Mouse (Mus musculus) midbrain, embryonic 11.5 days (tissue): Measurements from ENCODE around the gene Tdo2. TPM values are rescaled to one million over a fixed set of nuclear protein-coding genes. Genes with fewer than 3 reads are reported as not detected.

Experiments
- ATAC-seq: fragments of 200-750 bp; cut with Nextera tagmentation; 2 replicates; pipeline ENCODE4 v1.8.0; 2017; ENCODE audit warnings: moderate TSS enrichment, moderate library complexity; ENCODE audit not compliant: low FRiP score
- DNase-seq: peaks from one replicate; pipeline ENCODE4 v3.0.0; 2015; ENCODE audit warnings: low spot score; ENCODE audit errors: missing footprints
- H3K27ac ChIP-seq: fragments of 300-500 bp; sonication (generic); 2 replicates; pipeline ENCODE4 v1.5.1; 2014; ENCODE audit warnings: low read depth, low read length
- H3K27me3 ChIP-seq: fragments of 300-500 bp; sonication (generic); 2 replicates; pipeline ENCODE4 v1.6.1; 2014; ENCODE audit warnings: mild to moderate bottlenecking, low read length, moderate library complexity, mixed read lengths; ENCODE audit not compliant: control insufficient read depth, insufficient read depth
- H3K36me3 ChIP-seq: fragments of 300-500 bp; sonication (generic); 2 replicates; pipeline ENCODE4 v1.6.1; 2014; ENCODE audit warnings: mild to moderate bottlenecking, low read length, moderate library complexity, mixed read lengths; ENCODE audit not compliant: control insufficient read depth, insufficient read depth
- H3K4me1 ChIP-seq: fragments of 300-500 bp; sonication (generic); 2 replicates; pipeline ENCODE4 v1.6.1; 2014; ENCODE audit warnings: low read length; ENCODE audit not compliant: control insufficient read depth, insufficient read depth
- H3K4me2 ChIP-seq: fragments of 300-500 bp; sonication (generic); 2 replicates; pipeline ENCODE4 v1.6.1; 2014; ENCODE audit warnings: mild to moderate bottlenecking, moderate library complexity
- H3K4me3 ChIP-seq: fragments of 300-500 bp; sonication (generic); 2 replicates; pipeline ENCODE4 v1.5.1; 2014; ENCODE audit warnings: low read depth, low read length
- H3K9ac ChIP-seq: fragments of 300-500 bp; sonication (generic); 2 replicates; pipeline ENCODE4 v1.6.1; 2014; ENCODE audit warnings: low read length
- H3K9me3 ChIP-seq: fragments of 300-500 bp; sonication (generic); 2 replicates; pipeline ENCODE4 v1.6.1; 2016; ENCODE audit warnings: low read length; ENCODE audit not compliant: control insufficient read depth
- WGBS: fragments of 180-500 bp; shearing (Covaris S2); extraction: QIAGEN DNeasy Blood & Tissue Kit; methylation state at CpG from one replicate; pipeline ENCODE4 v1.1.7; 2014; 5-methylcytosine and 5-hydroxymethylcytosine counted together
- polyA plus RNA-seq: library from polyadenylated mRNA; unstranded; fragments of >200 nt; fragmentation: Nextera tagmentation; extraction: Ambion mirVana; gene quantifications from 2 replicates; pipeline ENCODE4 v1.2.1, GENCODE M21; 2014

Tdo2 gene
- polyA plus RNA-seq, 1 experiment from 2014 or later, result not detected

GRCm38 (mm10) chr3:81987628-81988027 is 11.6 kb upstream of the Tdo2 start:
- H3K36me3 ChIP-seq, result no peaks in the 10 kb centered on the region
- no peaks in the 10 kb centered on the region for H3K27me3 ChIP-seq
- DNase-seq (no peak), ATAC-seq (no peak)
- WGBS, result 92% methylated on average over 3 of the region's 3 CpGs
- no peak overlapping the region for H3K27ac ChIP-seq
- H3K9me3 ChIP-seq, result no peaks in the 10 kb centered on the region
- no peak overlapping the region for H3K4me2 ChIP-seq
- H3K4me3 ChIP-seq, result no peak overlapping the region
- H3K9ac ChIP-seq, result no peak overlapping the region
- no peaks in the 10 kb centered on the region for H3K4me1 ChIP-seq

- no peak for ATAC-seq
- Histone ChIP-seq H3K4me3 (no peak overlapping the region), H3K9me3 (no peaks in the 10 kb centered on the region), H3K27me3 (no peaks in the 10 kb centered on the region), H3K4me2 (no peak overlapping the region), H3K4me1 (no peaks in the 10 kb centered on the region), H3K27ac (no peak overlapping the region), H3K9ac (no peak overlapping the region), H3K36me3 (no peaks in the 10 kb centered on the region)
- 89% methylated on average over 2 of the region's 2 CpGs for WGBS
- peak; percentile 10 for DNase-seq
Observed at GRCm38 (mm10) chr3:81986103-81986502, 10.1 kb upstream of the Tdo2 start.

GRCm38 (mm10) chr3:81985100-81985499 is 9.1 kb upstream of the Tdo2 start:
- Histone ChIP-seq H3K4me2 (no peak overlapping the region), H3K4me3 (no peak overlapping the region), H3K27ac (no peak overlapping the region), H3K9ac (no peak overlapping the region), H3K4me1 (no peaks in the 10 kb centered on the region), H3K27me3 (no peaks in the 10 kb centered on the region), H3K36me3 (no peaks in the 10 kb centered on the region), H3K9me3 (no peaks in the 10 kb centered on the region)
- DNase-seq (no peak), ATAC-seq (no peak)
- WGBS, result 61% methylated on average over 1 of the region's 1 CpGs

- Histone ChIP-seq H3K4me1 (no peaks in the 10 kb centered on the region), H3K4me2 (no peak overlapping the region), H3K27ac (no peak overlapping the region), H3K9me3 (no peaks in the 10 kb centered on the region), H3K36me3 (no peaks in the 10 kb centered on the region), H3K9ac (no peak overlapping the region), H3K27me3 (no peaks in the 10 kb centered on the region), H3K4me3 (no peak overlapping the region)
- ATAC-seq, result no peak
- DNase-seq, result no peak
- WGBS, result 87% methylated on average over 8 of the region's 8 CpGs
Observed at GRCm38 (mm10) chr3:81983120-81983895, 7.3 kb upstream of the Tdo2 start.

GRCm38 (mm10) chr3:81981990-81982389 is 6.0 kb upstream of the Tdo2 start, which contains the start of gene Asic5:
Asic5 (plus strand) TSS chr3:81982290.
- DNase-seq, result no peak
- H3K9ac ChIP-seq, result no peak within 1 kb of the TSS
- 93% methylated on average over 5 of the region's 5 CpGs for WGBS
- no peak within 1 kb of the TSS for H3K4me3 ChIP-seq
- no peak within 1 kb of the TSS for H3K4me2 ChIP-seq
- ATAC-seq, result no peak
- H3K36me3 ChIP-seq, result no peaks in the 10 kb centered on the region
- H3K4me1 ChIP-seq, result no peaks in the 10 kb centered on the region
- no peaks in the 10 kb centered on the region for H3K9me3 ChIP-seq
- H3K27me3 ChIP-seq, result no peaks in the 10 kb centered on the region
- no peak within 1 kb of the TSS for H3K27ac ChIP-seq

- WGBS, result 96% methylated on average over 5 of the region's 5 CpGs
- H3K4me3 ChIP-seq, result no peak overlapping the region
- DNase-seq, result no peak
- H3K9ac ChIP-seq, result no peak overlapping the region
- no peak for ATAC-seq
- no peaks in the 10 kb centered on the region for H3K36me3 ChIP-seq
- H3K27me3 ChIP-seq, result no peaks in the 10 kb centered on the region
- no peaks in the 10 kb centered on the region for H3K9me3 ChIP-seq
- no peaks in the 10 kb centered on the region for H3K4me1 ChIP-seq
- H3K27ac ChIP-seq, result no peak overlapping the region
- no peak overlapping the region for H3K4me2 ChIP-seq
Observed at GRCm38 (mm10) chr3:81981576-81981975, 5.6 kb upstream of the Tdo2 start.

- WGBS, result 85% methylated on average over 4 of the region's 4 CpGs
- Histone ChIP-seq H3K4me3 (no peak overlapping the region), H3K4me1 (no peaks in the 10 kb centered on the region), H3K4me2 (no peak overlapping the region), H3K9ac (no peak overlapping the region), H3K27ac (no peak overlapping the region), H3K36me3 (no peaks in the 10 kb centered on the region), H3K9me3 (no peaks in the 10 kb centered on the region), H3K27me3 (no peaks in the 10 kb centered on the region)
- DNase-seq (no peak), ATAC-seq (no peak)
Observed at GRCm38 (mm10) chr3:81975607-81976006, 395 bp downstream of the Tdo2 start.

GRCm38 (mm10) chr3:81964596-81964995 is 11.4 kb downstream of the Tdo2 start:
- Histone ChIP-seq H3K27me3 (no peaks in the 10 kb centered on the region), H3K9ac (no peak overlapping the region), H3K36me3 (no peaks in the 10 kb centered on the region), H3K4me1 (no peaks in the 10 kb centered on the region), H3K4me2 (no peak overlapping the region), H3K27ac (no peak overlapping the region), H3K9me3 (no peaks in the 10 kb centered on the region), H3K4me3 (no peak overlapping the region)
- WGBS, result 71% methylated on average over 3 of the region's 3 CpGs
- DNase-seq, result no peak
- no peak for ATAC-seq

GRCm38 (mm10) chr3:81963768-81964167 is 12.2 kb downstream of the Tdo2 start:
- Histone ChIP-seq H3K4me2 (no peak overlapping the region), H3K9me3 (no peaks in the 10 kb centered on the region), H3K4me3 (no peak overlapping the region), H3K4me1 (no peaks in the 10 kb centered on the region), H3K36me3 (no peaks in the 10 kb centered on the region), H3K27me3 (no peaks in the 10 kb centered on the region), H3K9ac (no peak overlapping the region), H3K27ac (no peak overlapping the region)
- ATAC-seq, result no peak
- no peak for DNase-seq
- WGBS, result 89% methylated on average over 5 of the region's 5 CpGs
